Mouse (Mus musculus) hindbrain, embryonic 16.5 days (tissue): ENCODE measurements around the gene Slc43a2. TPM values are rescaled to one million over a fixed set of nuclear protein-coding genes. Genes with fewer than 3 reads are reported as not detected.

Experiments used
- ATAC-seq: fragments of 200-750 bp; cut with Nextera tagmentation; 2 replicates; pipeline ENCODE4 v1.8.0; 2017; ENCODE audit warnings: moderate TSS enrichment, moderate library complexity
- H3K27ac ChIP-seq: fragments of 300-500 bp; sonication (generic); 2 replicates; pipeline ENCODE4 v1.5.1; 2014; ENCODE audit warnings: low read depth, mild to moderate bottlenecking, control low read depth, low read length, moderate library complexity
- H3K27me3 ChIP-seq: fragments of 300-500 bp; sonication (generic); replicated peaks from 2 replicates; pipeline ENCODE4 v1.6.1; 2014; ENCODE audit warnings: low read length; ENCODE audit not compliant: control insufficient read depth, insufficient read depth
- H3K36me3 ChIP-seq: fragments of 300-500 bp; sonication (generic); 2 replicates; pipeline ENCODE4 v1.6.1; 2014; ENCODE audit warnings: mild to moderate bottlenecking, low read length, moderate library complexity, mixed read lengths; ENCODE audit not compliant: control insufficient read depth, insufficient read depth
- H3K4me1 ChIP-seq: fragments of 300-500 bp; sonication (generic); 2 replicates; pipeline ENCODE4 v1.6.1; 2014; ENCODE audit warnings: low read depth, low read length; ENCODE audit not compliant: control insufficient read depth, insufficient read depth
- H3K4me2 ChIP-seq: fragments of 300-500 bp; sonication (generic); 2 replicates; pipeline ENCODE4 v1.6.1; 2014; ENCODE audit warnings: mild to moderate bottlenecking, low read length, control low read depth, moderate library complexity
- H3K4me3 ChIP-seq: fragments of 300-500 bp; sonication (generic); 2 replicates; pipeline ENCODE4 v1.5.1; 2014; ENCODE audit warnings: mild to moderate bottlenecking, low read length, control low read depth, moderate library complexity
- H3K9ac ChIP-seq: fragments of 300-500 bp; sonication (generic); 2 replicates; pipeline ENCODE4 v1.6.1; 2014; ENCODE audit warnings: low read depth, mild to moderate bottlenecking, control low read depth, low read length, moderate library complexity
- H3K9me3 ChIP-seq: fragments of 300-500 bp; sonication (generic); 2 replicates; pipeline ENCODE4 v1.6.1; 2014; ENCODE audit warnings: mild to moderate bottlenecking, low read length, moderate library complexity; ENCODE audit not compliant: control insufficient read depth
- WGBS: fragments of 180-500 bp; shearing (Covaris S2); extraction: QIAGEN DNeasy Blood & Tissue Kit; methylation state at CpG from one replicate; pipeline ENCODE4 v1.1.7; 2014; 5-methylcytosine and 5-hydroxymethylcytosine counted together
- polyA plus RNA-seq: library from polyadenylated mRNA; unstranded; fragments of >200 nt; fragmentation: Nextera tagmentation; extraction: Ambion mirVana; gene quantifications from 2 replicates; pipeline ENCODE4 v1.2.1, GENCODE M21; 2015

The Slc43a2 gene
- polyA plus RNA-seq, result 16.0 and 16.9 TPM in 2 replicates

DNA sequence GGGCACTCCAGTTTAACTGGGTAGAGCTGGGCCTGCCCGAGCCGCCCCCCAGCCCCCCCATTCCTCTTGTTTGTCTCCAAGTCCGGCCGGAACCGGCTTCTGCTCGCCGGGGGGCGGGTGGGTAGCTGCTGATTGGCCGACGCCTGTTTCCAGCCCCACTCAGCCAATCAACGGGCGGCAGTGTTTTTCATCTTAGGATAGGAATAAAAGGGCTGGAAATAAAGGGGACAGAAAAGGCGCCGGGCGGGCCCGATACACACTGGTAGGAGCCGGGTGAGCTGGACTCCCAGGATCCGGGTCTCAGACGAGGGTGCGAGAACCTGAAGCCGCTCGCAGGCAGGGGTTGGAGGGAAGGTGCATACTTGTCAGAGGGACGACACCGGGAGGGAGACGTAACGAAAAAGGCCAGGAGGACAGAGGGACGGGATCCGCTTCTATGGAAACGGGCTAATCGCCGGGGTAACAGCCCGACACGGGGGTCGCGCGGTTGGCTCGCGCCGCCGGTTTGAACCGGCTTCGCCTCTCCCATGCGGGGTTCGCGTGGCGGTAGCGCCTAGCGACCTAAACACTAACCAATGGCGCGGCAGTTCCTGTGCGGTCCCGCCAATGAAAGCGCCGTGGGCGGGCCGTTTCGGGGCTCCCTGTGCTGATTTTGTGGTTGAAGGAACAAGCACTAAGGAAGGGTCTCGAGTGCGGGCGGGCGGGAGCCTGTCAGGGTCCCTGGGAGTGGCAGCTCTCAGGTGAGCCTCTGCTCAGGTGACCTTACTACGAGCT lies at the start of gene Slc43a2:
TSS of gene Slc43a2 (plus strand) at position 226 of the 774 bp plus-strand sequence.
- peak within 1 kb of the TSS; percentile 98 for H3K27ac ChIP-seq
- H3K9me3 ChIP-seq, result no peaks in the 10 kb centered on the region
- ATAC-seq, result peak; percentile 95
- H3K4me1 ChIP-seq, result peaks cover 28% of the 10 kb centered on the region
- no peaks in the 10 kb centered on the region for H3K27me3 ChIP-seq
- WGBS, result under 1% methylated on average over 60 of the region's 62 CpGs
- peak within 1 kb of the TSS; percentile 90 for H3K9ac ChIP-seq
- no peaks in the 10 kb centered on the region for H3K36me3 ChIP-seq
- peak within 1 kb of the TSS; percentile 97 for H3K4me2 ChIP-seq
- peak within 1 kb of the TSS; percentile 80 for H3K4me3 ChIP-seq

DNA sequence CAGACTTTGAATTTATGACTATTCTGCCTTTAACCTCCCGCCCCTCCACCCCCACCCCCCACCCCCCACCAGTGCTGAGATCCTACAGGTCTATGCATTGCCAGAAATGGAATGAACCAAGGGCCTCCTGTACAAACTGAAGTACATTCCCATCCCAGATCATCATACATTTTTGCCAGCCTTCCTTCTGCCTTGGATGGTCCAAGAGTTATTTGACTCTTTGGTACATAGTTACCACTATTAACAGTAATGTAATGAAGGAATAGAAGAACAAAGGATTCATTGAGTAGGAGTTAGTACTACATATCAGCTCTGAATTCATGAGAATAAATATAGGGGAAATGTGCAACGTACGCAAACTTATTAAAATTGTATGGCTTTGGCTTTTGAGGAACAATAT lies 45.3 kb upstream of the Slc43a2 start:
- H3K36me3 ChIP-seq, result peaks cover 18% of the 10 kb centered on the region
- peak; percentile 65 for ATAC-seq
- H3K4me3 ChIP-seq, result peak overlapping the region; percentile 95
- no peaks in the 10 kb centered on the region for H3K9me3 ChIP-seq
- no peak overlapping the region for H3K9ac ChIP-seq
- H3K4me2 ChIP-seq, result peak overlapping the region; percentile 43
- H3K4me1 ChIP-seq, result peaks cover 9% of the 10 kb centered on the region
- no peak overlapping the region for H3K27ac ChIP-seq
- WGBS, result 28% methylated on average over 3 of the region's 3 CpGs
- H3K27me3 ChIP-seq, result no peaks in the 10 kb centered on the region

DNA sequence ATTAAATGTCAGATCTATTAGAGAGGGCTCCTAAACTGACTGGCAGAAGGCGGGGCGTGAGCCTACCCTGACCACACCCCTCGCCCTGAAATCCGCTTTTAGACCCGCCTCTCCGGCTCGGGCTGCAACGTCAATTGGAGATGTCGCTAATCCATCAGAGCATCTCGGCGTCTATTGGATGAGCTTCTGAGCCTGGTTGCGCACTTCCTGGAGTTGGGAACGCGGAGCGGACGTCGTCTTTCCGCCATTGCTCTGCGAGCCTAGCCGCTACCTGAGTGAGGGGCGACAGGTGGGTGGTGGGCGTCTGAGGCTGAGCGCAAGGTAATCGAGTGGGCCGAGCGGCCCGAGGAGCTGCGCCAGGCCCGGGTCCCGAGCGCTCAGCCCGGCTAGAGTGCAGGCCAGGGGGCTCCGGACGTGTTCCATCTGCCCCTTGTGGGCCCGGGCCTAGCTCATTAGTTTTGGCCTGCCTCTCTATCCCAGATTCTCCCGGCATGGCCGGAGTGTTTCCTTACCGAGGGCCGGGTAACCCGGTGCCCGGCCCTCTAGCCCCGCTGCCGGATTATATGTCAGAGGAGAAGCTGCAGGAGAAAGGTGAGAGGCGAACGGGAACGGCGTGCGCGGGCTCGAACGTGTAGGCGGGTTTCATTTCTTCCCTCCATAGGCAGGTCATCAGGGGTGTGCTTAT lies 44.8 kb upstream of the Slc43a2 start, which contains the start of gene Prpf8:
TSS of gene Prpf8 (plus strand) at position 216 of the 685 bp plus-strand sequence.
- H3K4me1 ChIP-seq, result peaks cover 9% of the 10 kb centered on the region
- peak; percentile 100 for ATAC-seq
- peak within 1 kb of the TSS; percentile 80 for H3K27ac ChIP-seq
- no peaks in the 10 kb centered on the region for H3K9me3 ChIP-seq
- peak within 1 kb of the TSS; percentile 99 for H3K9ac ChIP-seq
- H3K36me3 ChIP-seq, result peaks cover 24% of the 10 kb centered on the region
- H3K4me2 ChIP-seq, result peak within 1 kb of the TSS; percentile 96
- H3K27me3 ChIP-seq, result no peaks in the 10 kb centered on the region
- WGBS, result under 1% methylated on average over 52 of the region's 52 CpGs
- peak within 1 kb of the TSS; percentile 95 for H3K4me3 ChIP-seq

DNA sequence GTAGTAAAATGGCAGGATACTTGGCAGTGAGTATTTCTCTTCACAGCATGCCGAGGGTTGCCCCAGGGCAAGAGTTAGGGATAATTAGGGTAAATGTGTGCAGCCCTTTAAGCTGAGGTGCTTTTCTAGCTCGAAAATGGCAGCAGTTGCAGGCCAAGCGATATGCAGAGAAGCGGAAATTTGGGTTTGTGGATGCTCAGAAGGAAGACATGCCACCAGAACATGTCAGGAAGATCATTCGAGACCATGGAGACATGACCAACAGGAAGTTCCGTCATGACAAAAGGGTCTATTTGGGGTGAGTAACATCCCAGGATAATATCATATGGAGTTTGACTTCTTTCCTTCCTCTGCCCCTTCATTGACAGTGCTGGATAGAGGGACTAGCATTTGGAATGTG lies 44.0 kb upstream of the Slc43a2 start:
- peak overlapping the region; percentile 99 for H3K9ac ChIP-seq
- H3K27ac ChIP-seq, result no peak overlapping the region
- H3K36me3 ChIP-seq, result peaks cover 31% of the 10 kb centered on the region
- peak overlapping the region; percentile 95 for H3K4me3 ChIP-seq
- H3K27me3 ChIP-seq, result no peaks in the 10 kb centered on the region
- no peaks in the 10 kb centered on the region for H3K9me3 ChIP-seq
- H3K4me1 ChIP-seq, result peaks cover 9% of the 10 kb centered on the region
- WGBS, result 44% methylated on average over 6 of the region's 6 CpGs
- no peak for ATAC-seq
- peak overlapping the region; percentile 96 for H3K4me2 ChIP-seq

DNA sequence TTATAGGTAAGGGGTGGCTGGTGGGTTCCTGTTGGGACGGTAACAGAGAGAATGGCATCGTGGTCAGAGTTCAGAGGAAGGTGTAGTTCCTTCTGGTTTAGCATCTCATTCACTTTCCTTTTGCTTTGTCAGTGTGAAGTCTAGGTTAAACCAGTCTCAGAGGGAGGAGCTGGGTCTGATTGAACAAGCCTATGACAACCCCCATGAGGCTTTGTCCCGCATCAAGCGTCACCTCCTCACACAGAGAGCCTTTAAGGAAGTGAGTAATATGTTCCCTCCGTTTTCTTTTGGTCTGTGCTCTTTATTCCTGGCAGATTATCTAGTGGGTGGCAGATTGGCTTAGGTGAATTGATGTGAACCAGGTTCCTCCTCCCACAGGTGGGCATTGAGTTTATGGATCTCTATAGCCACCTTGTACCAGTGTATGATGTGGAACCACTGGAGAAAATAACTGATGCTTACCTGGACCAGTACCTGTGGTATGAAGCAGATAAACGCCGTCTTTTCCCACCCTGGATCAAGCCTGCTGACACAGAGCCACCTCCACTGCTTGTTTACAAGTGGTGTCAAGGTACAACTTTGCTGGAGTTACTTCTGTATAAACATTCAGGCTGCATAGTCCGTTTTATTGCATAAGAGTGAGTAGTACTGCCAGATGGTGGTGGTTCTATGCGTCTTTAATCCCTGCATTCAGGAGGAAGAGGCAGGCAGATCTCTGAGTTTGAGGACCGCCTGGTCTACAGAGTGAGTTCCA lies 37.0 kb upstream of the Slc43a2 start:
- ATAC-seq, result no peak
- 94% methylated on average over 10 of the region's 10 CpGs for WGBS
- H3K4me2 ChIP-seq, result no peak overlapping the region
- H3K36me3 ChIP-seq, result peaks cover 89% of the 10 kb centered on the region
- no peaks in the 10 kb centered on the region for H3K4me1 ChIP-seq
- H3K27me3 ChIP-seq, result no peaks in the 10 kb centered on the region
- H3K9me3 ChIP-seq, result no peaks in the 10 kb centered on the region
- no peak overlapping the region for H3K9ac ChIP-seq
- H3K27ac ChIP-seq, result no peak overlapping the region
- no peak overlapping the region for H3K4me3 ChIP-seq

DNA sequence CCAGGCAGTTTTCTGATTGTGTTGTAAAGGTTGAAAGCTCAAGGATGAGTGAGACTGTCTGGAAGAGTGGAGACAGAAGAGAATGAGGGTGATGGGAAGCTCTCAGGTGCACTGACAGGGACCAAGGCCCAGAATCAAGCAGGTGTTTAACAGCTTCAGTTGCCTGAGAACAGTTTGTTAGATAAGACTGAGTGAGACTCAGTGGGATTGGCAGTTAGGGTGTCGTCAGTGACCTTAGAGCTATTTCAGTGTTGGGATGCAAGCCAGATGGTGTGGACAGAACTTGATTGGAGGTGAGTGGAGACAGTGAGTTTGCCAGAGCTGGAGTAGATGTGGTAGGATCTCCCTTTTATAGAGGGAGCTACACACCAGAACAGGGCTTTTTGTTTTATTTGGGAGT lies 33.4 kb upstream of the Slc43a2 start:
- WGBS, result 95% methylated on average over 1 of the region's 1 CpGs
- Histone ChIP-seq H3K4me3 (no peak overlapping the region), H3K36me3 (peaks cover 90% of the 10 kb centered on the region), H3K9ac (no peak overlapping the region), H3K9me3 (no peaks in the 10 kb centered on the region), H3K27ac (no peak overlapping the region), H3K4me2 (no peak overlapping the region), H3K27me3 (no peaks in the 10 kb centered on the region), H3K4me1 (no peaks in the 10 kb centered on the region)
- no peak for ATAC-seq

DNA sequence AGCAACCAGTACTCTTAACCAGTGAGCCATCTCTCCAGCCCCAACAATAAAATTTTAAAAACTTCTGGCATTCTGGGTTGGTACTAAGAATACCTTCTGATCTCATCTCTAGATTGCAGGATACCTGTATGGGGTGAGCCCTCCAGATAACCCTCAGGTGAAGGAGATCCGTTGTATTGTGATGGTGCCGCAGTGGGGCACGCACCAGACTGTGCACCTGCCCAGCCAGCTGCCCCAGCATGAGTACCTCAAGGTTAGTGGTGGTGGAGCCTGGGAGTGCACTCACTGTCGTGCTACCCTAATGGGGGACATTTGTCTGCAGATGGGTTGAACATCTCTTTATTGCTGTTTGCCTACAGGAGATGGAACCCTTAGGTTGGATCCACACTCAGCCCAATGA lies 23.3 kb upstream of the Slc43a2 start:
- H3K4me1 ChIP-seq, result peaks cover 9% of the 10 kb centered on the region

DNA sequence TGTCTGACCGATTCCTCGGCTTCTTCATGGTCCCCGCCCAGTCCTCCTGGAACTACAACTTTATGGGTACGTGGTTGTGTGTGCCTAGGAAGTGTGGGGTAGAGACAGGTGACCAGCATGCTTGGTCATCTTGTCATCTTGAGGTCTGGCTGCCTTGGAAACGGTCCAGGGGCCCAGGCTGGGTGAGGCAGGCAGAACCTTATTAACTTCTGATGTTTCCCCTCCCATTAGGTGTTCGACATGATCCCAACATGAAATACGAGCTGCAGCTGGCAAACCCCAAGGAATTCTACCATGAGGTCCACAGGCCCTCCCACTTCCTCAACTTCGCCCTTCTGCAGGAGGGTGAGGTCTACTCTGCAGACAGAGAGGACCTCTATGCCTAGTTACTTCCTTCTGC lies 22.6 kb upstream of the Slc43a2 start:
- Histone ChIP-seq H3K4me1 (peaks cover 9% of the 10 kb centered on the region), H3K4me3 (no peak overlapping the region), H3K36me3 (peaks cover 35% of the 10 kb centered on the region), H3K4me2 (no peak overlapping the region), H3K27me3 (no peaks in the 10 kb centered on the region), H3K27ac (no peak overlapping the region), H3K9ac (no peak overlapping the region), H3K9me3 (no peaks in the 10 kb centered on the region)
- no peak for ATAC-seq
- 79% methylated on average over 8 of the region's 8 CpGs for WGBS

More for the DNA sequence above, 23.3 kb upstream of the Slc43a2 start:
- H3K27me3 ChIP-seq, result no peaks in the 10 kb centered on the region
- 95% methylated on average over 4 of the region's 4 CpGs for WGBS
- H3K4me2 ChIP-seq, result no peak overlapping the region
- H3K36me3 ChIP-seq, result peaks cover 41% of the 10 kb centered on the region
- H3K9ac ChIP-seq, result no peak overlapping the region
- no peak for ATAC-seq
- H3K4me3 ChIP-seq, result no peak overlapping the region
- H3K27ac ChIP-seq, result no peak overlapping the region
- no peaks in the 10 kb centered on the region for H3K9me3 ChIP-seq
